Mouse (Mus musculus) left cerebral cortex, adult 2 months (tissue): ENCODE data around the gene Smad6. TPM values are rescaled to one million over a fixed set of nuclear protein-coding genes. Genes with fewer than 3 reads are reported as not detected.

ENCODE experiments used
- DNase-seq, 2 experiments: peaks; one replicate each; pipeline ENCODE4 v3.0.0; 2021 to 2022; ENCODE audit warnings: low spot score in 2 of 2, mixed read lengths in 1 of 2; ENCODE audit errors: extremely low spot score in 1 of 2
- H3K27ac ChIP-seq: fragments of 200-600 bp; 2 replicates; pipeline ENCODE4 v1.8.1; 2022
- H3K4me3 ChIP-seq: fragments of 200-600 bp; 2 replicates; pipeline ENCODE4 v1.8.1; 2022
- CTCF ChIP-seq: fragments of 200-600 bp; IDR thresholded peaks from 2 replicates; pipeline ENCODE4 v1.8.1; 2022; ENCODE audit warnings: antibody characterized with exemption, mild to moderate bottlenecking, moderate library complexity
- intact Hi-C: fragments of 180-260 bp; cut with DNase I; formaldehyde crosslinking; loops from one replicate; pipeline ENCODE4 v1.15.1; 2025
- total RNA-seq, 2 experiments: library from RNA; stranded (reverse); gene quantifications; 2 replicates each; pipeline ENCODE4 v1.2.3; 2021

The Smad6 gene
- total RNA-seq, 2 experiments from 2014 or later, result 2.6 to 2.8 TPM

GRCm38 (mm10) chr9:63968592-63968991, 53.3 kb downstream of the Smad6 start:
- intact Hi-C loops, result no loop called here
- peak; percentile 25 to 43 for DNase-seq
- TF ChIP-seq CTCF, result no peak
- H3K27ac ChIP-seq, result no peak overlapping the region
- H3K4me3 ChIP-seq, result no peak overlapping the region

- H3K27ac ChIP-seq, result no peak overlapping the region
- TF ChIP-seq CTCF, result no peak
- intact Hi-C loops, result no loop called here
- no peak for DNase-seq
- no peak overlapping the region for H3K4me3 ChIP-seq
Measured at GRCm38 (mm10) chr9:63967408-63968172, 54.3 kb downstream of the Smad6 start.

GRCm38 (mm10) chr9:63965579-63965981, 56.3 kb downstream of the Smad6 start:
- intact Hi-C loops, result no loop called here
- Histone ChIP-seq H3K4me3 (no peak overlapping the region), H3K27ac (no peak overlapping the region)
- no peak for DNase-seq
- TF ChIP-seq CTCF, result no peak

- H3K27ac ChIP-seq, result no peak overlapping the region
- TF ChIP-seq CTCF, result no peak
- H3K4me3 ChIP-seq, result no peak overlapping the region
- intact Hi-C loops, result no loop called here
- DNase-seq, result no peak
Measured at GRCm38 (mm10) chr9:63961881-63962280, 60.0 kb downstream of the Smad6 start.

GRCm38 (mm10) chr9:63960829-63961185, 61.1 kb downstream of the Smad6 start:
- H3K27ac ChIP-seq, result no peak overlapping the region
- no peak for DNase-seq
- H3K4me3 ChIP-seq, result no peak overlapping the region
- intact Hi-C loops, result no loop called here
- no peak for TF ChIP-seq CTCF

GRCm38 (mm10) chr9:63959933-63960828, 61.7 kb downstream of the Smad6 start:
- Histone ChIP-seq H3K4me3 (no peak overlapping the region), H3K27ac (no peak overlapping the region)
- DNase-seq, result no peak
- no peak for TF ChIP-seq CTCF
- intact Hi-C loops, result loop anchor here (2.0 to 5.0 kb wide), 3 partner anchors 39 to 63 kb away; partner anchors contain the start of gene Smad6

- no peak for DNase-seq
- TF ChIP-seq CTCF, result peak; percentile 55
- H3K27ac ChIP-seq, result no peak overlapping the region
- no peak overlapping the region for H3K4me3 ChIP-seq
- intact Hi-C loops, result loop anchor here (2.0 to 5.0 kb wide), 3 partner anchors 39 to 63 kb away; partner anchors contain the start of gene Smad6
Measured at GRCm38 (mm10) chr9:63959129-63959932, 62.5 kb downstream of the Smad6 start.

GRCm38 (mm10) chr9:63958337-63959030, 63.4 kb downstream of the Smad6 start:
- TF ChIP-seq CTCF, result no peak
- intact Hi-C loops, result loop anchor here (2.0 to 5.0 kb wide), 3 partner anchors 40 to 64 kb away; partner anchors contain the start of gene Smad6
- Histone ChIP-seq H3K4me3 (no peak overlapping the region), H3K27ac (no peak overlapping the region)
- DNase-seq, result no peak

- intact Hi-C loops, result loop anchor here (2.0 to 5.0 kb wide), 3 partner anchors 40 to 65 kb away; partner anchors contain the start of gene Smad6
- Histone ChIP-seq H3K4me3 (no peak overlapping the region), H3K27ac (no peak overlapping the region)
- DNase-seq, result no peak
- TF ChIP-seq CTCF, result no peak
Measured at GRCm38 (mm10) chr9:63957647-63958185, 64.1 kb downstream of the Smad6 start.

GRCm38 (mm10) chr9:63956052-63956451, 65.8 kb downstream of the Smad6 start:
- TF ChIP-seq CTCF, result peak; percentile 89
- intact Hi-C loops, result loop anchor here (1.0 to 5.0 kb wide), 2 partner anchors 39 to 131 kb away; no protein-coding TSS in a partner anchor

More at GRCm38 (mm10) chr9:63956052-63956451, 65.8 kb downstream of the Smad6 start:
- DNase-seq, result peak; percentile 60 to 63
- Histone ChIP-seq H3K27ac (no peak overlapping the region), H3K4me3 (no peak overlapping the region)
